Mouse (Mus musculus) G1E (cell line): ENCODE measurements around the gene Kdm5c. TPM values are rescaled to one million over a fixed set of nuclear protein-coding genes. Genes with fewer than 3 reads are reported as not detected.
A peak's percentile ranks its signal among the peaks of the same experiment; 100 is the strongest.

Experiments
- ATAC-seq: 2 replicates; pipeline ENCODE4 v1.8.0; 2016; ENCODE audit warnings: mild to moderate bottlenecking; ENCODE audit not compliant: insufficient number of reproducible peaks, poor library complexity, low FRiP score, severe bottlenecking; ENCODE audit errors: extremely low read depth
- DNase-seq: peaks from one replicate; pipeline ENCODE4 v3.0.0; 2012; ENCODE audit warnings: low spot score
- H3K27me3 ChIP-seq: 2 replicates; pipeline ENCODE4 v1.6.1; 2012; ENCODE audit warnings: mild to moderate bottlenecking, low read length, inconsistent platforms; ENCODE audit not compliant: insufficient read depth
- H3K36me3 ChIP-seq: replicated peaks from 2 replicates; pipeline ENCODE3; 2012; ENCODE audit warnings: mild to moderate bottlenecking, inconsistent platforms
- H3K4me1 ChIP-seq: 2 replicates; pipeline ENCODE4 v1.6.1; 2012; ENCODE audit warnings: low read depth, low read length, inconsistent platforms, mixed read lengths; ENCODE audit not compliant: insufficient read depth
- H3K4me3 ChIP-seq: 2 replicates; pipeline ENCODE4 v1.5.1; 2012; ENCODE audit warnings: low read depth, mild to moderate bottlenecking, inconsistent platforms, low read length, moderate library complexity, mixed read lengths
- H3K9me3 ChIP-seq: replicated peaks from 2 replicates; pipeline ENCODE4 v1.6.1; 2012; ENCODE audit warnings: inconsistent platforms
- CTCF ChIP-seq: IDR thresholded peaks from 2 replicates; pipeline ENCODE4 v1.5.1; 2012; ENCODE audit warnings: low read depth, low read length, inconsistent platforms, mixed read lengths
- GATA1 ChIP-seq: IDR thresholded peaks from 2 replicates; pipeline ENCODE4 v1.6.1; 2012; ENCODE audit warnings: borderline replicate concordance, low read length, inconsistent platforms, mixed read lengths
- GATA2 ChIP-seq: IDR thresholded peaks from 2 replicates; pipeline ENCODE4 v1.6.1; 2012; ENCODE audit warnings: low read depth, low read length, inconsistent platforms, borderline replicate concordance
- POLR2AphosphoS5 ChIP-seq: IDR thresholded peaks from 2 replicates; pipeline ENCODE4 v1.6.1; 2012; ENCODE audit warnings: low read depth, low read length, inconsistent platforms; ENCODE audit not compliant: insufficient replicate concordance
- TAL1 ChIP-seq: conservative IDR thresholded peaks from 2 replicates; pipeline ENCODE4 v1.6.1; 2012; ENCODE audit warnings: low read depth, low read length, inconsistent platforms, mixed read lengths
- polyA plus RNA-seq: library from polyadenylated mRNA; stranded (reverse); fragments of >175 nt; gene quantifications from 2 replicates; pipeline ENCODE4 v1.2.3, GENCODE M21; 2012
- total RNA-seq, 2 experiments: library from RNA; stranded (forward) in 1 of 2; stranded (reverse) in 1 of 2; fragments of 200-1000 nt in 1 of 2; fragments of >200 nt in 1 of 2; fragmentation: Nextera tagmentation in 1 of 2; gene quantifications; 2 replicates each; pipeline ENCODE4 v1.2.3; 2014 to 2017

The Kdm5c gene
- total RNA-seq (2014; fragmentation: Nextera tagmentation) (99.4 and 130 TPM in 2 replicates), total RNA-seq (2017) (48.0 and 48.2 TPM in 2 replicates), polyA plus RNA-seq (67.7 and 71.5 TPM in 2 replicates)

DNA sequence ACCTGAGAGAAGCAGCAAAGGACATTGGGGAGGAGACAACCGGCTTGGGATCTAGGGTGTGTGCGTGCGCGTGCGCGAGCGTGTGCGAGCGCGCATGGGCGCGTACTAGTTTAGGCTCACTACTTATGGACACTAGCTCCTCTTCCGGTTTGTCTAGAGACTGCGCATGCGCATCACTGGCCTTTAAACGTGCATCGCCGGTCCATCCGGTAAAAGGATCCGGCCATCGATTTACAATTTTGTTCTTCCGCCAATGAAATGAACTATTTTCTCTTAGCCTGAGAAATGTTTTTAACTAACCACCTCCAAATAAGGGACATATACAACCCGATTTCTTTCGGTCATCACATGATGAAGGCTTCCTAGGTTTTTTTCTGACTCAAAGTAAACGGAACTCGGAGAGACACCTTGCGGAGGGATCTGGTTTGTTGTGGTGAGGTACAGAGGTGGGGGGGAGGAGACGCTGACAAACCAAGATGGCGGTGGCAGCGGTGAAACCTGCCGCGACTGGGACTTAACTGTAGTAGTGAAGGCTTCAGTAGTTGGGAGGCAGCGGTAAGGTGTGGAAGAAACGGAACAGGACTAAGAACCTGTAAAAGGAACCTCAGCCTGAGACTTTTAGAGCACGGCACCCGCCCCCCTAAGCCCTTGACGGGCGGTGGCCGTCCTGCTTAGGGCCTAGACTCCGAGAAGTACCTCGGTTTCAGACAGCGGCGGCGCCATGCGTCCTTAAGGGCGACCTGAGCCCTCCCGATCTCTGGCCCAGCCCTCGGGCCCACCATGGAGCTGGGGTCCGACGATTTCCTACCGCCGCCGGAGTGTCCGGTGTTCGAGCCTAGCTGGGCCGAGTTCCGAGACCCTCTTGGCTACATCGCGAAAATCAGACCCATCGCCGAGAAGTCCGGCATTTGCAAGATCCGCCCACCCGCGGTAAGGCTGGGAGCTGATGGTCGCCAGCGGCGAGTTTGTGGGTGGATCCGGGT lies at the start of gene Kdm5c:
Gene Kdm5c (plus strand): TSS at position 240 of the 983 bp plus-strand sequence.
- DNase-seq (peak; percentile 70), ATAC-seq (peak; percentile 92)
- Histone ChIP-seq H3K9me3 (no peaks in the 10 kb centered on the region), H3K27me3 (no peaks in the 10 kb centered on the region), H3K36me3 (peaks cover 27% of the 10 kb centered on the region), H3K4me3 (peak within 1 kb of the TSS; percentile 85), H3K4me1 (peaks cover 11% of the 10 kb centered on the region)
- TF ChIP-seq CTCF, result no peak
- no peak for TF ChIP-seq GATA1
- no peak for TF ChIP-seq POLR2AphosphoS5

GRCm38 (mm10) chrX:152187151-152187550 lies 45.7 kb upstream of the Kdm5c start:
- ATAC-seq (no peak), DNase-seq (no peak)
- Histone ChIP-seq H3K9me3 (no peaks in the 10 kb centered on the region), H3K36me3 (no peaks in the 10 kb centered on the region), H3K27me3 (no peaks in the 10 kb centered on the region), H3K4me1 (no peaks in the 10 kb centered on the region), H3K4me3 (no peak overlapping the region)
- no peak for TF ChIP-seq GATA2
- TF ChIP-seq POLR2AphosphoS5, result no peak
- TF ChIP-seq CTCF, result no peak
- TF ChIP-seq TAL1, result no peak
- no peak for TF ChIP-seq GATA1

GRCm38 (mm10) chrX:152191266-152191665 lies 41.6 kb upstream of the Kdm5c start:
- Histone ChIP-seq H3K36me3 (no peaks in the 10 kb centered on the region), H3K27me3 (no peaks in the 10 kb centered on the region), H3K4me1 (no peaks in the 10 kb centered on the region), H3K9me3 (no peaks in the 10 kb centered on the region), H3K4me3 (no peak overlapping the region)
- DNase-seq (no peak), ATAC-seq (no peak)
- no peak for TF ChIP-seq POLR2AphosphoS5
- no peak for TF ChIP-seq CTCF
- no peak for TF ChIP-seq TAL1
- no peak for TF ChIP-seq GATA2
- TF ChIP-seq GATA1, result no peak

DNA sequence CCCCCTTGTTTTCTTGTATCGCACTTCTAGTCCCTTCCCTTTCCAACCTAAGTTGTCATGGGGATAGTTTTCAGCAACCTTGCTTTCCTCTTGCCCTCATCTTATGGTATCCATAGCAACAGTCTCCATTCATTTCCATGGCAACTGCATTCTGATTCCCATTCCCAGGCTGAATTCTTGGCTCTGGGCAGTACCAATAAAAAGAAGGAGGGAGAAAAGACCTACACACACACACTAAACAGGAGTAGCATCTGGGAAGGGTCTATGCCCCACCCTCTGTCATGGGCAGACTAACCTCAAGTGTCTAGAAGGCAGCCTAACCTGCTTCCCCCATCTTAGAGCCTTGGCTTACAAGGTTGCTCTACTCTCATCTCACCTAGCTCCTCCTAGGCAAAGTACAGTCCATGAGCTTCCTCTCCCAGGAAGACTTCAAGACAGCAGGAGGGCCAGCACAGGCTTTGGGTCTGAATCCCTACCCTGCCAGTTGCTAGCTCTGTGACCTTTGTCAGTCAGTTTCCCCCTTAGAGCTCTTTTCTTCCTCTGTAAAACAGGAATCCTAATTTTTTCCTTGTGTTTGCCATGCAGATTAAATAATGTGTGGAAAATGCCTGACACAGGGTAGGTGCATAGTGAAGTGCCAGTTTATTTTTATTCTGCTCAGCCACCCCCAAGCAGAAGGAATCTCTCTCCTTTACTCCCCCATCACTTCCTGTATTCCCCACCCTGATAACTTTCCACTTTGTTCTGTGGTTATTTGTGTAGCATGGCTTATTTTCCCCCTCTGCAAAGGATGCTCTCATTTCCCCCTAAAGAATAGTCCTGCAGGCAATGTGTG lies 34.8 kb upstream of the Kdm5c start:
- Histone ChIP-seq H3K36me3 (no peaks in the 10 kb centered on the region), H3K4me3 (no peak overlapping the region), H3K9me3 (no peaks in the 10 kb centered on the region), H3K4me1 (no peaks in the 10 kb centered on the region), H3K27me3 (no peaks in the 10 kb centered on the region)
- ATAC-seq (no peak), DNase-seq (no peak)
- no peak for TF ChIP-seq CTCF
- TF ChIP-seq TAL1, result no peak
- TF ChIP-seq GATA2, result no peak
- TF ChIP-seq POLR2AphosphoS5, result no peak
- no peak for TF ChIP-seq GATA1

DNA sequence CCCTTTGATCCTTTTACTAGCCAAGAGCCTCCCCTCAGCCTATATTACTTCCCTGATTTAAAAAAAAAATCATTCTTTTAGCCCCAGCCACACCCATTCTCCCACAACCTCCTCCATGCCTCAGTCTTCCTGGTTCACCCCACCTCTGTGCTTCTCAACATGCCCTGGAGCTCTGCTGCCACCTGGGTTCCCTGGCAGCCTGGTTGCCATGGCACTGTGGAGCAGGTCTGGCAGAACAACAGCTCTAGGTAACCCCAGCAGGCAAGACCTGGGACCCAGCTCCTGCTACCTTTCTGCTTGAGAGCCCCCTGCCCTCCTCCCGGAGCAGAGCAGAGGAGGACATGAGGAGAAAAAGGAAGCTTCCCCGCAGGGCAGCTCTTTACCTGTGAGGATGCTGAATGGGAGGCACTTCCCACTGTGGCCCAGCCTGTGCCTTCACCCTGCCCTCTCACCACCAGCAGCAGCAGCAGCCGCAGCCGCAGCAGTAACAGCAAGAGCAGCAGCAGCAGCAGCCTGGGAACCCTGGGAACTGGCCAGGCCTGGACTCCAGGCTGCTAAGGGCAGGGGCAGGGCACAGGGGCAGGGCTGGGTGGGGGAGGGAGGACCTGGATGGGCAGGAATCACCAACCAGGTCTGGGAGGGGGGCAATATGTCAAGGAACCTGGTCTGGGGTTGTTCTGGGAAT lies 30.9 kb upstream of the Kdm5c start:
- Histone ChIP-seq H3K27me3 (peaks cover 3% of the 10 kb centered on the region; the same call in 1 of the 2 replicates), H3K4me3 (no peak overlapping the region), H3K4me1 (no peaks in the 10 kb centered on the region), H3K9me3 (no peaks in the 10 kb centered on the region), H3K36me3 (no peaks in the 10 kb centered on the region)
- TF ChIP-seq CTCF, result no peak
- DNase-seq (no peak), ATAC-seq (no peak)
